Mouse (Mus musculus): Measurements from ENCODE around the gene Tm2d3.

Gene Tm2d3

GRCm38 (mm10) chr7:65704818-65705242, 13.9 kb downstream of the Tm2d3 start:
- peak; percentile 77 for DNase-seq (ENCODE audit: low spot score)

- DNase-seq (ENCODE audit: low spot score): no peak
Observed at GRCm38 (mm10) chr7:65708506-65708905, 17.5 kb downstream of the Tm2d3 start.

- no peak for DNase-seq (ENCODE audit: low spot score)
Observed at GRCm38 (mm10) chr7:65710301-65710700, 19.3 kb downstream of the Tm2d3 start.

- DNase-seq (ENCODE audit: low spot score): no peak
Observed at GRCm38 (mm10) chr7:65713782-65714181, 22.8 kb downstream of the Tm2d3 start.

- no peak for DNase-seq (ENCODE audit: low spot score)
Observed at GRCm38 (mm10) chr7:65714304-65714703, 23.3 kb downstream of the Tm2d3 start.

GRCm38 (mm10) chr7:65734024-65734423, 43.1 kb downstream of the Tm2d3 start:
- no peak for DNase-seq (ENCODE audit: low spot score)

- DNase-seq (ENCODE audit: low spot score): no peak
Observed at GRCm38 (mm10) chr7:65735261-65735660, 44.3 kb downstream of the Tm2d3 start.

- peak; percentile 26 for DNase-seq (ENCODE audit: low spot score)
Observed at GRCm38 (mm10) chr7:65737286-65738040, 46.5 kb downstream of the Tm2d3 start.

- no peak for DNase-seq (ENCODE audit: low spot score)
Observed at GRCm38 (mm10) chr7:65742857-65743256, 51.9 kb downstream of the Tm2d3 start.

- DNase-seq (ENCODE audit: low spot score): no peak
Observed at GRCm38 (mm10) chr7:65747990-65748955, 57.3 kb downstream of the Tm2d3 start.
